ENCODE assay signal across 18 mouse cellular contexts in the genomic region with DNA sequence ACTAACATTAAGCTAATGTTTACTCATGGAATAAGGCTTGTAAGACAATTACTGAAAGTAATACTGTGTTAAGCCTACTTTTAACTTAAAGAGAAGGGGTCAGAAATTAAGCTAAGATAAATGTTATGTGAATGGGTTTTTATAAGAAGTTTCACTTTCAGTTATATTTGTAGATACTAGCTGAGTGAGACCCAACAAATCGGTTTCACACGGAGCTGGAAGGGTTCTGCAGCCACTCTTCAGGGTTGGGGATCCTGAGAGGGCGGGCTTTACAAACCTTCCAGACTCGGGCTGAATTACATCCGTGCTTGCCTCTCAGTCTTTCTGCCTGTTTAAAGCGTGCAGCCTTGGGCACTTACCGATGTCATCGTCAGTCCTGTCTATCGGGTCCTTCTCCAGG.
"Had no signal": no experiment of that assay in that cellular context is flagged by ENCODE, and none has a peak within 500 bp of the region (broad histone marks: within the 10 kb centered on the region; RNA-seq: fewer than 3 reads in every experiment).

No protein-coding gene starts in this region.

- H3K4me3 ChIP-seq: kidney, embryonic 15.5 days; left cerebral cortex, adult 2 months; liver, embryonic 13.5 days; midbrain, embryonic 13.5 days; myocyte; neural tube, embryonic 13.5 days; stomach, embryonic 15.5 days had no signal

- H3K27ac ChIP-seq: kidney, embryonic 15.5 days; left cerebral cortex, adult 2 months; liver, embryonic 13.5 days; midbrain, embryonic 13.5 days; neural tube, embryonic 13.5 days; stomach, embryonic 15.5 days had no signal

- H3K9ac ChIP-seq: kidney, embryonic 15.5 days; liver, embryonic 13.5 days; midbrain, embryonic 13.5 days; neural tube, embryonic 13.5 days; stomach, embryonic 15.5 days had no signal

- H3K9me3 ChIP-seq: kidney, embryonic 15.5 days; liver, embryonic 13.5 days; midbrain, embryonic 13.5 days; stomach, embryonic 15.5 days had no signal

- H3K4me1 ChIP-seq: liver, embryonic 13.5 days; midbrain, embryonic 13.5 days; neural tube, embryonic 13.5 days; stomach, embryonic 15.5 days had no signal

- H3K27me3 ChIP-seq: kidney, embryonic 15.5 days; liver, embryonic 13.5 days; midbrain, embryonic 13.5 days; neural tube, embryonic 13.5 days; stomach, embryonic 15.5 days had no signal

- DNase-seq: kidney, adult 8-10 months; kidney, postnatal 10 days; kidney, postnatal 36 days; layer of hippocampus, postnatal 36 days; liver, embryonic 13.5 days; lung, adult 2 months; lung, postnatal 36 days; retina, postnatal 1 day; right cerebral cortex, postnatal 25 days; spleen, adult 18-20 months; thymus, postnatal 36 days had no signal

- H3K4me2 ChIP-seq: kidney, embryonic 15.5 days; liver, embryonic 13.5 days; midbrain, embryonic 13.5 days; neural tube, embryonic 13.5 days; stomach, embryonic 15.5 days had no signal

- ATAC-seq: midbrain, embryonic 13.5 days; midbrain, embryonic 16.5 days had no signal

- H3K36me3 ChIP-seq: liver, embryonic 13.5 days had no signal
